Mouse (Mus musculus): ENCODE measurements around the gene Vmn2r83.
"Not testable (repeated sequence)": the region's sequence is repeated elsewhere in the genome, so short reads cannot be mapped to it uniquely, and the experiment has no call there.

The Vmn2r83 gene

GRCm38 (mm10) chr10:79468431-79468830 is at the start of gene Vmn2r83:
Gene Vmn2r83 (plus strand): TSS chr10:79468731.
- DNase-seq: no peak

GRCm38 (mm10) chr10:79435141-79435820 is 33.2 kb upstream of the Vmn2r83 start:
- not testable (repeated sequence) for DNase-seq

GRCm38 (mm10) chr10:79495886-79496285 is 27.4 kb downstream of the Vmn2r83 start:
- DNase-seq: peak; percentile 11

- DNase-seq: no peak
These were observed 28.3 kb downstream of the Vmn2r83 start for GRCm38 (mm10) chr10:79496701-79497288.

- no peak for DNase-seq
These were observed 34.5 kb downstream of the Vmn2r83 start for GRCm38 (mm10) chr10:79502830-79503644.

- DNase-seq: no peak
These were observed 38.2 kb downstream of the Vmn2r83 start for GRCm38 (mm10) chr10:79506709-79507108.

- DNase-seq: no peak
These were observed 55.9 kb downstream of the Vmn2r83 start for GRCm38 (mm10) chr10:79524433-79524832.

- DNase-seq: peak; percentile 0
These were observed 57.2 kb downstream of the Vmn2r83 start for GRCm38 (mm10) chr10:79525456-79526325.

GRCm38 (mm10) chr10:79526661-79527452 is 58.3 kb downstream of the Vmn2r83 start:
- DNase-seq: peak; percentile 2

- peak; percentile 7 for DNase-seq
These were observed 58.9 kb downstream of the Vmn2r83 start for GRCm38 (mm10) chr10:79527453-79527845.

- DNase-seq: no peak
These were observed 59.5 kb downstream of the Vmn2r83 start for GRCm38 (mm10) chr10:79528081-79528480.

- DNase-seq: peak; percentile 2
These were observed 61.7 kb downstream of the Vmn2r83 start for GRCm38 (mm10) chr10:79530241-79530640.

- DNase-seq: peak; percentile 1
These were observed 62.2 kb downstream of the Vmn2r83 start for GRCm38 (mm10) chr10:79530721-79531120.

- DNase-seq: peak; percentile 2
These were observed 63.1 kb downstream of the Vmn2r83 start for GRCm38 (mm10) chr10:79531593-79531992.

GRCm38 (mm10) chr10:79532678-79533077 is 64.1 kb downstream of the Vmn2r83 start:
- no peak for DNase-seq

- DNase-seq: peak; percentile 91
These were observed 64.8 kb downstream of the Vmn2r83 start, which contains the start of gene Plpp2 for GRCm38 (mm10) chr10:79533126-79533911. Gene Plpp2 (minus strand): TSS chr10:79533796.

- DNase-seq: no peak
These were observed 65.9 kb downstream of the Vmn2r83 start for GRCm38 (mm10) chr10:79534426-79534825.

GRCm38 (mm10) chr10:79535431-79535830 is 66.9 kb downstream of the Vmn2r83 start:
- no peak for DNase-seq

GRCm38 (mm10) chr10:79536461-79537080 is 68.0 kb downstream of the Vmn2r83 start:
- no peak for DNase-seq

GRCm38 (mm10) chr10:79537271-79537670 is 68.7 kb downstream of the Vmn2r83 start:
- DNase-seq: no peak

Data from kidney, adult 18-20 months (tissue).